Mouse (Mus musculus) MEL (cell line): ENCODE data around the gene Tubal3. TPM values are rescaled to one million over a fixed set of nuclear protein-coding genes. Genes with fewer than 3 reads are reported as not detected.
A peak's percentile ranks its signal among the peaks of the same experiment; 100 is the strongest.

Experiments
- DNase-seq: peaks from one replicate; pipeline ENCODE4 v3.0.0; 2011; ENCODE audit warnings: low read depth, low spot score
- H3K27ac ChIP-seq: 2 replicates; pipeline ENCODE4 v1.5.1; 2012; ENCODE audit warnings: low read depth, mild to moderate bottlenecking, control low read depth, low read length, moderate library complexity; ENCODE audit not compliant: control insufficient read depth
- H3K27me3 ChIP-seq, 2 experiments: fragments of 150-350 bp in 1 of 2; sonication (generic) in 1 of 2; 2 replicates each; pipeline ENCODE4 v1.6.1; 2012; ENCODE audit warnings: low read length in 2 of 2, mild to moderate bottlenecking in 2 of 2, improper control_type of control experiment in 1 of 2, moderate library complexity in 1 of 2; ENCODE audit not compliant: insufficient read depth in 2 of 2, control insufficient read depth in 1 of 2
- H3K36me3 ChIP-seq, 2 experiments: 2 replicates each; pipeline ENCODE4 v1.6.1; 2012 to 2014; ENCODE audit warnings: low read length in 2 of 2, improper control_type of control experiment in 1 of 2, inconsistent platforms in 1 of 2, mild to moderate bottlenecking in 1 of 2; ENCODE audit not compliant: insufficient read depth in 2 of 2, control insufficient read depth in 1 of 2
- H3K4me1 ChIP-seq, 2 experiments: fragments of 150-350 bp in 1 of 2; sonication (generic) in 1 of 2; 2 replicates each; pipeline ENCODE4 v1.6.1; 2012; ENCODE audit warnings: low read length in 2 of 2, improper control_type of control experiment in 1 of 2, mild to moderate bottlenecking in 1 of 2; ENCODE audit not compliant: insufficient read depth in 2 of 2, control insufficient read depth in 1 of 2
- H3K4me3 ChIP-seq, 2 experiments: fragments of 150-350 bp in 1 of 2; sonication (generic) in 1 of 2; 2 replicates each; pipeline ENCODE4 v1.5.1; 2012; ENCODE audit warnings: low read depth in 2 of 2, low read length in 2 of 2, mild to moderate bottlenecking in 2 of 2, moderate library complexity in 2 of 2, control low read depth in 1 of 2, improper control_type of control experiment in 1 of 2; ENCODE audit not compliant: control insufficient read depth in 1 of 2, insufficient read depth in 1 of 2
- H3K79me2 ChIP-seq: 2 replicates; pipeline ENCODE4 v1.6.1; 2012; ENCODE audit warnings: mild to moderate bottlenecking, low read length, moderate library complexity; ENCODE audit not compliant: control insufficient read depth, poor library complexity, insufficient read depth
- H3K9ac ChIP-seq: 2 replicates; pipeline ENCODE4 v1.6.1; 2012; ENCODE audit warnings: low read depth, mild to moderate bottlenecking, control low read depth, low read length, moderate library complexity; ENCODE audit not compliant: control insufficient read depth, poor library complexity, severe bottlenecking
- H3K9me3 ChIP-seq: fragments of 150-350 bp; sonication (generic); replicated peaks from 2 replicates; pipeline ENCODE4 v1.6.1; 2012; ENCODE audit warnings: mild to moderate bottlenecking, low read length, improper control_type of control experiment, moderate library complexity; ENCODE audit not compliant: insufficient read depth
- BHLHE40 ChIP-seq: IDR thresholded peaks from 2 replicates; pipeline ENCODE4 v1.6.1; 2012; ENCODE audit warnings: low read depth, mild to moderate bottlenecking, inconsistent platforms, low read length, improper control_type of control experiment, borderline replicate concordance
- CHD2 ChIP-seq: IDR thresholded peaks from 2 replicates; pipeline ENCODE4 v1.6.1; 2011; ENCODE audit warnings: low read length, improper control_type of control experiment
- EP300 ChIP-seq, 2 experiments: IDR thresholded peaks; 2 replicates each; pipeline ENCODE4 v1.6.1; 2011; ENCODE audit warnings: improper control_type of control experiment in 2 of 2, low read length in 2 of 2, low read depth in 1 of 2, mild to moderate bottlenecking in 1 of 2
- GABPA ChIP-seq: IDR thresholded peaks from 2 replicates; pipeline ENCODE4 v1.6.1; 2012; ENCODE audit warnings: low read depth, mild to moderate bottlenecking, inconsistent platforms, low read length, improper control_type of control experiment, moderate library complexity
- GATA1 ChIP-seq: IDR thresholded peaks from 2 replicates; pipeline ENCODE4 v1.6.1; 2011; ENCODE audit warnings: low read depth, low read length, improper control_type of control experiment
- JUND ChIP-seq: IDR thresholded peaks from 2 replicates; pipeline ENCODE4 v1.6.1; 2011; ENCODE audit warnings: low read depth, mild to moderate bottlenecking, improper control_type of control experiment, low read length
- MAZ ChIP-seq: IDR thresholded peaks from 2 replicates; pipeline ENCODE4 v1.6.1; 2012; ENCODE audit warnings: low read depth, mild to moderate bottlenecking, inconsistent platforms, low read length, improper control_type of control experiment
- MEF2A ChIP-seq: IDR thresholded peaks from 2 replicates; pipeline ENCODE4 v1.6.1; 2014; ENCODE audit warnings: low read depth, mild to moderate bottlenecking, inconsistent platforms, low read length, improper control_type of control experiment; ENCODE audit not compliant: poor library complexity, insufficient replicate concordance, severe bottlenecking; ENCODE audit errors: extremely low read depth
- MXI1 ChIP-seq: IDR thresholded peaks from 2 replicates; pipeline ENCODE4 v1.6.1; 2011; ENCODE audit warnings: mild to moderate bottlenecking, low read depth, low read length, improper control_type of control experiment
- MYC ChIP-seq: IDR thresholded peaks from 2 replicates; pipeline ENCODE4 v1.6.1; 2011; ENCODE audit warnings: low read depth, mild to moderate bottlenecking, low read length, improper control_type of control experiment, moderate library complexity
- NELFE ChIP-seq: IDR thresholded peaks from 2 replicates; pipeline ENCODE4 v1.6.1; 2011; ENCODE audit warnings: low read depth, low read length, improper control_type of control experiment
- NRF1 ChIP-seq: IDR thresholded peaks from 2 replicates; pipeline ENCODE4 v1.6.1; 2014; ENCODE audit warnings: low read depth, mild to moderate bottlenecking, inconsistent platforms, low read length, improper control_type of control experiment, moderate library complexity; ENCODE audit not compliant: poor library complexity, insufficient read depth, severe bottlenecking
- POLR2A ChIP-seq, 2 experiments: IDR thresholded peaks; 2 replicates each; pipeline ENCODE4 v1.6.1; 2011 to 2012; ENCODE audit warnings: low read length in 2 of 2, mild to moderate bottlenecking in 2 of 2, control low read depth in 1 of 2, improper control_type of control experiment in 1 of 2, low read depth in 1 of 2, moderate library complexity in 1 of 2; ENCODE audit not compliant: control insufficient read depth in 1 of 2, insufficient read depth in 1 of 2, poor library complexity in 1 of 2
- RCOR1 ChIP-seq: IDR thresholded peaks from 2 replicates; pipeline ENCODE4 v1.6.1; 2012; ENCODE audit warnings: low read depth, mild to moderate bottlenecking, inconsistent platforms, low read length, improper control_type of control experiment
- SIN3A ChIP-seq: IDR thresholded peaks from 2 replicates; pipeline ENCODE4 v1.6.1; 2012; ENCODE audit warnings: low read length, improper control_type of control experiment, inconsistent platforms
- SMC3 ChIP-seq: IDR thresholded peaks from 2 replicates; pipeline ENCODE4 v1.6.1; 2011; ENCODE audit warnings: low read depth, low read length, improper control_type of control experiment
- UBTF ChIP-seq: IDR thresholded peaks from 2 replicates; pipeline ENCODE4 v1.6.1; 2012; ENCODE audit warnings: low read depth, mild to moderate bottlenecking, inconsistent platforms, low read length, improper control_type of control experiment, moderate library complexity, borderline replicate concordance; ENCODE audit not compliant: insufficient read depth
- polyA plus RNA-seq, 2 experiments: library from polyadenylated mRNA; stranded (reverse) in 1 of 2; unstranded in 1 of 2; fragments of >175 nt in 1 of 2; fragments of >200 nt in 1 of 2; gene quantifications; 2 replicates each; pipeline versions ENCODE4 v1.2.1 to v1.2.4; 2012; ENCODE audit warnings: low replicate concordance in 2 of 2, low read depth in 1 of 2; ENCODE audit not compliant: insufficient read length in 2 of 2, insufficient read depth in 1 of 2, missing spikeins in 1 of 2
- total RNA-seq: library from RNA; depleted of rRNA; stranded (reverse); fragments of 300-350 nt; gene quantifications from 2 replicates; pipeline ENCODE4 v1.2.3, GENCODE M21; 2012

Tubal3 gene
- total and polyA plus RNA-seq, 3 experiments = not detected

- TF ChIP-seq EP300 (IDR thresholded peaks at IDR 0.05; ENCODE audit: low read depth in 1 of 2, low read length in 2 of 2) (no peak), SMC3 (no peak), CHD2 (no peak), JUND (peak; percentile 53; the same call in 1 of the 2 replicates), SIN3A (no peak), NELFE (no peak), POLR2A (IDR thresholded peaks at IDR 0.05; ENCODE audit: control insufficient read depth in 1 of 2, insufficient read depth in 1 of 2, low read depth in 1 of 2, low read length in 2 of 2, poor library complexity in 1 of 2) (no peak)
- Histone ChIP-seq H3K79me2 (no peaks in the 10 kb centered on the region), H3K27me3 (no peaks in the 10 kb centered on the region), H3K36me3 (peaks cover 2 to 3% of the 10 kb centered on the region in 2 experiments), H3K4me1 (no peaks in the 10 kb centered on the region; a peak in 2 of 4 replicates), H3K27ac (no peak overlapping the region), H3K4me3 (no peak overlapping the region), H3K9me3 (no peaks in the 10 kb centered on the region), H3K9ac (no peak overlapping the region)
- DNase-seq = no peak
Measured at GRCm38 (mm10) chr13:3907151-3907696, 10.8 kb upstream of the Tubal3 start.

GRCm38 (mm10) chr13:3908262-3908661 lies 9.8 kb upstream of the Tubal3 start:
- H3K4me1 ChIP-seq = peaks cover 0 to under 1% of the 10 kb centered on the region in 2 experiments; a peak in 3 of 4 replicates
- H3K79me2 ChIP-seq = no peaks in the 10 kb centered on the region
- TF ChIP-seq MEF2A (no peak), BHLHE40 (no peak), NRF1 (no peak), MYC (no peak), JUND (no peak), RCOR1 (no peak), MXI1 (no peak), MAZ (no peak), UBTF (no peak), GABPA (no peak), EP300 (IDR thresholded peaks at IDR 0.05; ENCODE audit: low read depth in 1 of 2, low read length in 2 of 2) (no peak), GATA1 (no peak)
- H3K9me3 ChIP-seq = no peaks in the 10 kb centered on the region
- H3K4me3 ChIP-seq = no peak overlapping the region
- H3K27me3 ChIP-seq = no peaks in the 10 kb centered on the region
- no peak overlapping the region for H3K9ac ChIP-seq
- no peak overlapping the region for H3K27ac ChIP-seq
- peaks cover 2 to 3% of the 10 kb centered on the region in 2 experiments for H3K36me3 ChIP-seq
- DNase-seq = no peak
